Comparison of ENCODE assay signal across 7 mouse cellular contexts in the genomic region with DNA sequence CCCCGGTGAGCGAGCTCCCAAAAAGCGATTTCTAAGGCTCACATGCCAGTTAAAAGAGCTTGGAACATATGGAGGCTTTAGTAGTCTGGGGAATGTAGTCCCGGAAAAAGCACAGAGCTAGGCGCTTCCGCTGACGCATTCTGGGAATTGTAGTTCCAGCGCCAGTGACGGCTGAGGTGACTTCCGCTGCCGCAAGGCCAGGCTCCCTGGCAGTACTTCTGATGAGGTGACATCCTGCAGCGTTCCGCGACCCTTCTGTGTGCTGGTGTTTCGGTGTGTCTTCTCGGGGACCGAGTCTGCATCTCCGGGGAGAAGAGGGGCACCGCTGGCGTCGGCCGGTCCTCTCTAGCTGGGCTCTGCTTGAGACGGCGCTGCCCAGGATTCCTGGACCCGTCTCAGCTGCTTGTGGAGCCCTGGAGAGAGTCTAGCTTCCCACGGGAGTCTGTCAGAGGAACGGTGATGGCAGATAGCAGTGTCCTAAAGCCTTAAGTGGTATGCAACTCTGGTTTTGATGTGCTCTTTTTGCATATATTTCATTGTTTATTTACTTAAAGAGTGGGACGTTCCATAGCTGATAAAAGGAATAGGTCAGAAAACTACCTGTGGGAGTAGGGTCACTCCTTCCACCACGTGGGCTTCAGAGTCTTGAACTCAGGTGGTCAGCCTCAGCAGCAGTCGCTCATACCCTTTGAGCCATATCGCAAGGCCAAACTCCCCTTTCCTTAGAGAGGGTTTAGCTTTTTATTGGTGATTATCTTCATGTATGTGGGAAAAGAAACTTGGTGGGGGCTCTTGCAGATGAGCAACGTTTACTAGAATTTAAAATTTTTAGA. TPM values are rescaled to one million over a fixed set of nuclear protein-coding genes. Genes with fewer than 3 reads are reported as not detected.
DNase-seq lines count a peak whose midpoint lies in the region; ATAC-seq lines count a peak whose summit lies in the region.

Zfp235 (plus strand) TSS at position 174 of the 833 bp plus-strand sequence.

- H3K4me3 ChIP-seq in intestine, embryonic 16.5 days (ENCODE audit: low read length): peak within 1 kb of the TSS; percentile 75
- H3K4me3 ChIP-seq in midbrain, embryonic 11.5 days (ENCODE audit: low read depth, low read length): peak within 1 kb of the TSS; percentile 69

- intact Hi-C loops in gastrocnemius, postnatal 36 days (cut with DNase I): loop anchor here (2.0 to 5.0 kb wide), 2 partner anchors 15 to 123 kb away; no protein-coding TSS in a partner anchor
- intact Hi-C loops in left cerebral cortex, postnatal 36 days (cut with DNase I): loop anchor here (2.0 to 5.0 kb wide), 3 partner anchors 21 to 118 kb away; partner anchors contain the start of genes Zfp108 and Zfp112

- H3K4me1 ChIP-seq in intestine, embryonic 16.5 days (ENCODE audit: control insufficient read depth, insufficient read depth, low read length): no peaks in the 10 kb centered on the region; the same call in 1 of the 2 replicates
- H3K4me1 ChIP-seq in midbrain, embryonic 11.5 days (ENCODE audit: control insufficient read depth, insufficient read depth, low read length): peaks cover 6% of the 10 kb centered on the region; the same call in 1 of the 2 replicates

- peak within 1 kb of the TSS; percentile 63 for H3K4me2 ChIP-seq in intestine, embryonic 16.5 days (ENCODE audit: low read depth, low read length)
- H3K4me2 ChIP-seq in midbrain, embryonic 11.5 days: peak within 1 kb of the TSS; percentile 69

- no peaks in the 10 kb centered on the region for H3K9me3 ChIP-seq in intestine, embryonic 16.5 days (ENCODE audit: control insufficient read depth, low read length)
- no peaks in the 10 kb centered on the region for H3K9me3 ChIP-seq in midbrain, embryonic 11.5 days (ENCODE audit: control insufficient read depth, low read length)

- H3K27me3 ChIP-seq in intestine, embryonic 16.5 days (replicated peaks; ENCODE audit: control insufficient read depth, insufficient read depth, low read length): no peaks in the 10 kb centered on the region
- H3K27me3 ChIP-seq in midbrain, embryonic 11.5 days (ENCODE audit: control insufficient read depth, insufficient read depth, low read length): no peaks in the 10 kb centered on the region

- H3K36me3 ChIP-seq in intestine, embryonic 16.5 days (ENCODE audit: control insufficient read depth, insufficient read depth, low read length): 0 out of 2 replicates have a peak, but pooled peaks cover 2% of the 10 kb centered on the region
- H3K36me3 ChIP-seq in midbrain, embryonic 11.5 days (ENCODE audit: control insufficient read depth, insufficient read depth, low read length): no peaks in the 10 kb centered on the region

- peak; percentile 91 for DNase-seq in adrenal gland, adult 2 months
- DNase-seq in embryo, embryonic 11.5 days (ENCODE audit: low read depth, low spot score): peak; percentile 73
- peak; percentile 74 to 78 for DNase-seq in gastrocnemius, postnatal 36 days
- peak; percentile 90 to 91 for DNase-seq in left cerebral cortex, postnatal 36 days (ENCODE audit: low spot score in 2 of 2)
- DNase-seq in midbrain, embryonic 11.5 days (ENCODE audit: low spot score, missing footprints): peak; percentile 99
- DNase-seq in skeletal muscle tissue, adult 2 months (ENCODE audit: low read depth, low spot score): peak; percentile 80

- 2% methylated on average over 32 of the region's 32 CpGs for WGBS in intestine, embryonic 16.5 days
- 5% methylated on average over 32 of the region's 32 CpGs for WGBS in midbrain, embryonic 11.5 days

- peak; percentile 98 for ATAC-seq in intestine, embryonic 16.5 days
- peak; percentile 96 for ATAC-seq in midbrain, embryonic 11.5 days (ENCODE audit: low FRiP score)

- H3K27ac ChIP-seq in intestine, embryonic 16.5 days (ENCODE audit: low read length): no peak within 1 kb of the TSS; the same call in 1 of the 2 replicates
- H3K27ac ChIP-seq in midbrain, embryonic 11.5 days (ENCODE audit: low read depth, low read length): no peak within 1 kb of the TSS

- peak within 1 kb of the TSS; percentile 80 for H3K9ac ChIP-seq in intestine, embryonic 16.5 days (ENCODE audit: low read depth, low read length)
- peak within 1 kb of the TSS; percentile 76 for H3K9ac ChIP-seq in midbrain, embryonic 11.5 days (ENCODE audit: low read length)

RNA-seq across cellular contexts. Expression of gene Zfp235, which starts in this region (rescaled TPM):
- total RNA-seq in adrenal gland, adult 2 months (2021): 1 to 10 TPM; 9.4 to 9.7 TPM
- polyA plus RNA-seq in adrenal gland, adult 2 months (2012; rRNA removed): 2.6 and 4.2 TPM in 2 replicates
- 1 to 10 TPM; 3.5 to 5.0 TPM for total RNA-seq in gastrocnemius, postnatal 36 days (2021)
- 12.0 and 13.6 TPM in 2 replicates for polyA plus RNA-seq in intestine, embryonic 16.5 days (2015; fragmentation: Nextera tagmentation; extraction: Ambion mirVana)
- 10 to 100 TPM; 20.5 to 23.5 TPM for total RNA-seq in left cerebral cortex, postnatal 36 days (2021)
- 13.5 and 16.6 TPM in 2 replicates for polyA plus RNA-seq in midbrain, embryonic 11.5 days (2014; fragmentation: Nextera tagmentation; extraction: Ambion mirVana)
